Mouse (Mus musculus): ENCODE data around the gene Kcna7. TPM values are rescaled to one million over a fixed set of nuclear protein-coding genes. Genes with fewer than 3 reads are reported as not detected.
A peak's percentile ranks its signal among the peaks of the same experiment; 100 is the strongest.
"Not testable (repeated sequence)": the region's sequence is repeated elsewhere in the genome, so short reads cannot be mapped to it uniquely, and the experiment has no call there.

The Kcna7 gene
- polyA plus RNA-seq, 1 experiment from 2014 or later: not detected

GRCm38 (mm10) chr7:45368178-45368577 is 37.3 kb upstream of the Kcna7 start:
- no peak for ATAC-seq (ENCODE audit: insufficient number of reproducible peaks, insufficient read depth, low FRiP score, low TSS enrichment)
- H3K36me3 ChIP-seq: peaks cover 7% of the 10 kb centered on the region; the same call in 1 of the 2 replicates
- H3K9me3 ChIP-seq: no peaks in the 10 kb centered on the region
- peak overlapping the region; percentile 56 for H3K4me3 ChIP-seq
- 78% methylated on average over 15 of the region's 15 CpGs for WGBS
- peak overlapping the region; percentile 76 for H3K4me2 ChIP-seq (replicated peaks)
- peaks cover 57% of the 10 kb centered on the region for H3K27me3 ChIP-seq
- peaks cover 27% of the 10 kb centered on the region for H3K4me1 ChIP-seq
- no peak overlapping the region for H3K27ac ChIP-seq
- H3K9ac ChIP-seq: no peak overlapping the region

- WGBS: 74% methylated on average over 16 of the region's 16 CpGs
- Histone ChIP-seq H3K4me3 (peak overlapping the region; percentile 43; the same call in 1 of the 2 replicates), H3K9me3 (no peaks in the 10 kb centered on the region), H3K4me2 (replicated peaks) (no peak overlapping the region), H3K27ac (no peak overlapping the region), H3K9ac (no peak overlapping the region), H3K27me3 (peaks cover 47% of the 10 kb centered on the region), H3K4me1 (peaks cover 27% of the 10 kb centered on the region), H3K36me3 (peaks cover 16% of the 10 kb centered on the region)
- ATAC-seq (ENCODE audit: insufficient number of reproducible peaks, insufficient read depth, low FRiP score, low TSS enrichment): no peak
Measured at GRCm38 (mm10) chr7:45369022-45369745, 36.3 kb upstream of the Kcna7 start.

- Histone ChIP-seq H3K27me3 (peaks cover 40% of the 10 kb centered on the region), H3K9ac (peak overlapping the region; percentile 54), H3K9me3 (no peaks in the 10 kb centered on the region), H3K4me3 (peak overlapping the region; percentile 43), H3K4me2 (replicated peaks) (peak overlapping the region; percentile 96), H3K4me1 (peaks cover 27% of the 10 kb centered on the region), H3K36me3 (peaks cover 20% of the 10 kb centered on the region), H3K27ac (no peak overlapping the region)
- WGBS: 11% methylated on average over 40 of the region's 52 CpGs
- ATAC-seq (ENCODE audit: insufficient number of reproducible peaks, insufficient read depth, low FRiP score, low TSS enrichment): no peak; the same call in 1 of the 2 replicates
Measured at GRCm38 (mm10) chr7:45369836-45370474, 35.5 kb upstream of the Kcna7 start.

GRCm38 (mm10) chr7:45370475-45371311 is 34.8 kb upstream of the Kcna7 start, which contains the start of gene Lin7b:
Lin7b (minus strand) TSS chr7:45370583.
- peaks cover 32% of the 10 kb centered on the region for H3K27me3 ChIP-seq
- peaks cover 26% of the 10 kb centered on the region for H3K36me3 ChIP-seq
- WGBS: 11% methylated on average over 28 of the region's 28 CpGs
- no peak within 1 kb of the TSS for H3K27ac ChIP-seq
- H3K9ac ChIP-seq: peak within 1 kb of the TSS; percentile 54
- H3K4me1 ChIP-seq: peaks cover 24% of the 10 kb centered on the region
- H3K4me2 ChIP-seq (replicated peaks): peak within 1 kb of the TSS; percentile 96
- peak within 1 kb of the TSS; percentile 43 for H3K4me3 ChIP-seq
- ATAC-seq (ENCODE audit: insufficient number of reproducible peaks, insufficient read depth, low FRiP score, low TSS enrichment): peak; percentile 77
- no peaks in the 10 kb centered on the region for H3K9me3 ChIP-seq

- Histone ChIP-seq H3K9me3 (no peaks in the 10 kb centered on the region), H3K27ac (no peak overlapping the region), H3K4me3 (no peak overlapping the region), H3K9ac (no peak overlapping the region), H3K36me3 (peaks cover 43% of the 10 kb centered on the region), H3K27me3 (peaks cover 28% of the 10 kb centered on the region), H3K4me2 (replicated peaks) (no peak overlapping the region), H3K4me1 (peaks cover 21% of the 10 kb centered on the region)
- 83% methylated on average over 5 of the region's 5 CpGs for WGBS
- no peak for ATAC-seq (ENCODE audit: insufficient number of reproducible peaks, insufficient read depth, low FRiP score, low TSS enrichment)
Measured at GRCm38 (mm10) chr7:45372371-45372770, 33.1 kb upstream of the Kcna7 start.

- Histone ChIP-seq H3K4me2 (replicated peaks) (no peak overlapping the region), H3K4me1 (peaks cover 16% of the 10 kb centered on the region), H3K4me3 (no peak overlapping the region), H3K27me3 (peaks cover 9% of the 10 kb centered on the region), H3K9me3 (no peaks in the 10 kb centered on the region), H3K9ac (no peak overlapping the region), H3K36me3 (peaks cover 65% of the 10 kb centered on the region), H3K27ac (no peak overlapping the region)
- WGBS: 94% methylated on average over 8 of the region's 8 CpGs
- ATAC-seq (ENCODE audit: insufficient number of reproducible peaks, insufficient read depth, low FRiP score, low TSS enrichment): no peak
Measured at GRCm38 (mm10) chr7:45374620-45375019, 30.8 kb upstream of the Kcna7 start.

- H3K9me3 ChIP-seq: no peaks in the 10 kb centered on the region
- ATAC-seq (ENCODE audit: insufficient number of reproducible peaks, insufficient read depth, low FRiP score, low TSS enrichment): no peak
- peaks cover 79% of the 10 kb centered on the region for H3K36me3 ChIP-seq
- peaks cover 2% of the 10 kb centered on the region for H3K4me1 ChIP-seq
- H3K27me3 ChIP-seq: no peaks in the 10 kb centered on the region
- H3K4me2 ChIP-seq (replicated peaks): no peak overlapping the region
- 90% methylated on average over 1 of the region's 1 CpGs for WGBS
- H3K4me3 ChIP-seq: no peak overlapping the region
- no peak overlapping the region for H3K9ac ChIP-seq
- H3K27ac ChIP-seq: no peak overlapping the region
Measured at GRCm38 (mm10) chr7:45376057-45376456, 29.4 kb upstream of the Kcna7 start.

GRCm38 (mm10) chr7:45386077-45386476 is 19.4 kb upstream of the Kcna7 start:
- no peak for ATAC-seq (ENCODE audit: insufficient number of reproducible peaks, insufficient read depth, low FRiP score, low TSS enrichment)
- Histone ChIP-seq H3K27me3 (no peaks in the 10 kb centered on the region), H3K9me3 (no peaks in the 10 kb centered on the region), H3K9ac (no peak overlapping the region), H3K27ac (no peak overlapping the region), H3K4me1 (no peaks in the 10 kb centered on the region), H3K36me3 (peaks cover 93% of the 10 kb centered on the region), H3K4me3 (no peak overlapping the region), H3K4me2 (replicated peaks) (no peak overlapping the region)
- 75% methylated on average over 3 of the region's 3 CpGs for WGBS

- peak overlapping the region; percentile 99 for H3K27ac ChIP-seq
- H3K4me1 ChIP-seq: peaks cover 17% of the 10 kb centered on the region
- no peaks in the 10 kb centered on the region for H3K27me3 ChIP-seq
- peak overlapping the region; percentile 99 for H3K4me2 ChIP-seq (replicated peaks)
- H3K9me3 ChIP-seq: no peaks in the 10 kb centered on the region
- peaks cover 22% of the 10 kb centered on the region for H3K36me3 ChIP-seq
- peak overlapping the region; percentile 93 for H3K9ac ChIP-seq
- peak overlapping the region; percentile 82 for H3K4me3 ChIP-seq
- ATAC-seq (ENCODE audit: insufficient number of reproducible peaks, insufficient read depth, low FRiP score, low TSS enrichment): peak; percentile 72
- WGBS: under 1% methylated on average over 20 of the region's 20 CpGs
Measured at GRCm38 (mm10) chr7:45395129-45395541, 10.3 kb upstream of the Kcna7 start.

- WGBS: under 1% methylated on average over 60 of the region's 60 CpGs
Measured at GRCm38 (mm10) chr7:45395578-45396336, 9.7 kb upstream of the Kcna7 start, which contains the start of gene Snrnp70. Snrnp70 (minus strand) TSS chr7:45395742.

GRCm38 (mm10) chr7:45396337-45396775 is 9.1 kb upstream of the Kcna7 start:
- peak overlapping the region; percentile 82 for H3K4me3 ChIP-seq
- ATAC-seq (ENCODE audit: insufficient number of reproducible peaks, insufficient read depth, low FRiP score, low TSS enrichment): not testable (repeated sequence)

More at GRCm38 (mm10) chr7:45395578-45396336, 9.7 kb upstream of the Kcna7 start, which contains the start of gene Snrnp70:
- Histone ChIP-seq H3K4me2 (replicated peaks) (peak within 1 kb of the TSS; percentile 99), H3K9ac (peak within 1 kb of the TSS; percentile 93), H3K27ac (peak within 1 kb of the TSS; percentile 99), H3K9me3 (no peaks in the 10 kb centered on the region), H3K36me3 (peaks cover 16% of the 10 kb centered on the region), H3K4me3 (peak within 1 kb of the TSS; percentile 82), H3K4me1 (peaks cover 17% of the 10 kb centered on the region), H3K27me3 (no peaks in the 10 kb centered on the region)
- ATAC-seq (ENCODE audit: insufficient number of reproducible peaks, insufficient read depth, low FRiP score, low TSS enrichment): peak; percentile 95

More at GRCm38 (mm10) chr7:45396337-45396775, 9.1 kb upstream of the Kcna7 start:
- Histone ChIP-seq H3K27ac (peak overlapping the region; percentile 99; the same call in 1 of the 2 replicates), H3K36me3 (peaks cover 12% of the 10 kb centered on the region), H3K4me2 (replicated peaks) (peak overlapping the region; percentile 99), H3K4me1 (peaks cover 17% of the 10 kb centered on the region)
- not testable (repeated sequence) for H3K9me3 ChIP-seq, H3K9ac ChIP-seq, H3K27me3 ChIP-seq
- WGBS: 9% methylated on average over 3 of the region's 3 CpGs

All from embryonic facial prominence, embryonic 12.5 days (tissue).